Mouse (Mus musculus): ENCODE measurements at regions not wholly inside any gene's neighbourhood (a gene's known extent, or its start where the extent isn't known, plus 50 kb on each side); places are given as distances from the start of the nearest gene placed in this dataset.

DNA sequence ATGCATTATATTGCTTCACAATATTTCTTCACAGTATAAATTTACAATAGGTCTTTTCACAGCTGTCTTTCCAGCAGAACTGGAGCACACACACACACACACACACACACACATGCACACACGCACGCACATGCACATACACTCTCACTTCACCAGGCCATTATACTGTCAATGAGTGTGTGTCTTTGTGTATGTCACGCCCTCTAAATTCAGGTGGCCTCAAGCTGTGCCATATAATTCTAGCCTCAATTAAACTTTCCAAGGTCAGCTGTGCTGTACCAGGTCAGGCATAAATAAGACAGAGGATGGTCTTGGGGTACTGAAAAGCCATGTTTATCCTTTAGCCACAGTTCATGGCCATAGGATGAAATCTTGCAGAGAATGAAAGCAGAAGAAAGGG is 442.4 kb downstream of the Gm10295 start:
- TF ChIP-seq GATA1 (IDR thresholded peaks at IDR 0.05; ENCODE audit: borderline replicate concordance, low read length): no peak
- no peak for TF ChIP-seq FLI1 (IDR thresholded peaks at IDR 0.05; ENCODE audit: low read length)

Data from megakaryocyte, embryonic 14.5 days (primary cell).